Mouse (Mus musculus) c-Kit-positive CD71-negative TER-119-negative erythroid progenitor cells, embryonic 14.5 days (primary cell): ENCODE results near the gene Retnla.
"Not testable (repeated sequence)": the region's sequence is repeated elsewhere in the genome, so short reads cannot be mapped to it uniquely, and the experiment has no call there.

Source experiments
- DNase-seq: peaks from one replicate; pipeline ENCODE4 v3.0.0-alpha.2; 2013; ENCODE audit warnings: low read depth

The Retnla gene

DNA sequence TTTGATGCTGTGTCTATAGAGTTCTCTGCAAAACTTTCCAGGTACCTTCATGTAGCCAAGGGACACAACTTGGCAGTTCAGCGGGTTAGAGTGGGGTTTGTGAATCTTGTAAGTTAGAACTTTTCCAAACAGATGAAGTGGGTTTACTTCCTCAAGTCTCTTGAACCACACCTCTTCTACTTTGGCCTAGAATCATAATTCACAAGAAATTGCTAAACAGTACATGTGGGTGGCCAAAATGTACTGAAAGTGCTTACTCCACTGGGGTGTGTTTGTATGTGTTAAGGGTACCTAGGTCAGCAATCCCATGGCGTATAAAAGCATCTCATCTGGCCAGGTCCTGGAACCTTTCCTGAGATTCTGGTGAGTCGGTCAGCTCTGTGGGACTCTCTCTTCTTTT lies at the start of gene Retnla:
TSS of gene Retnla (plus strand) at position 286 of the 400 bp plus-strand sequence.
- no peak for DNase-seq

DNA sequence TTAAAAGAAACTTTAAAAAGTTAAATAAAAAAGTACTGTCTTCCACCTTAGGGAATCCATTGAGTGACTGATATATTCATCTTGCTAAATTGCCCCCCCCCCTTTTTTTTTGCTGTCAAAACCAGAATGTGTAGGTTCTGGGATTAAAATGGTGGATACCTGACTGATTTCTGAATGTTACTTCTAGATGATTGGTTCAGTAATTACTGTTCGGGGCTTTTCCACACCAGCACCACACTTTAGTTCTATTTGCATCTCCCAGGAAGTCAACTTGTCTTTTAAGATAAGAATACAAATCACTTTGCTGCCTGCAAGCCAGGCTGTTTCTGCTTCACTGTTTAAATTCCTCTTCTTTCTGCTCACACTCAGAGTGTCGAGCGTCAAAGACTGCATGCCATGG lies 44.1 kb upstream of the Retnla start:
- no peak for DNase-seq

DNA sequence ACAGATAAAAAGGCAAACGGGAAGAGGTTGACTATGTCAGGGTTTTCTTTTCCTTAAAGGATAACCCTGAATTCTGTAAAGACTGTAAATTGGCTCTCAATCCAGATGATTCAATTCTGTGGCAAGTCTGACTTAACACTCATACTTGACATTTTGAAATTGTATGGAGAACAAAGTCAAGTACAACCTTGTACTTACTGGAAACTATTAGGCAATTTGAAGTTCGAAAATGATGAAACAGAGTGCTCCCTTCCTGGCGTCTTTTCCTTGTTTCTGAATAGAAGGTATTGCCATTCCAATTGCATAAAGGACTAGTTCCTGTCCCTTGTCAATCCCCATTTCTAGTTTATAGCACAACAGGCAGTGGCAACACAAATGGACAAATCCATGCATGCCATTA lies 42.9 kb upstream of the Retnla start:
- no peak for DNase-seq

DNA sequence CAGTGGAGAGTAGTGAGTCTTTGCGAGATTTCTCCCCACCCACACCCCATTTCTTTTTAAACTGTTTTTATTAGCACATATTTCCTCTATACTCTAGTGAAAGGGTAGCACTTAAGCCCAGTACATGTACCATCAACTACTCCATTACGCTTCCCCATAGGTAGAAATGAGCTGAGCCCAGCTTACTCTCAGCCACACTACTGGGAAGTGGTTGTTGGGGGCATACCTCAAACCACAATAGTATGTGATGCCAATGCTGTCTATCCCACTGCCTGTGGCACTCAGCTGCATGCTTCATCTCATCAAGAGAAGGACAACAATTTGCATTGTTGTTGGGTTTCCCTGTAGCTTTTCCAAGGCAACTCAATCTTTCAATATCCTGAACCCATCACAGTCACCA lies 41.4 kb upstream of the Retnla start:
- no peak for DNase-seq

DNA sequence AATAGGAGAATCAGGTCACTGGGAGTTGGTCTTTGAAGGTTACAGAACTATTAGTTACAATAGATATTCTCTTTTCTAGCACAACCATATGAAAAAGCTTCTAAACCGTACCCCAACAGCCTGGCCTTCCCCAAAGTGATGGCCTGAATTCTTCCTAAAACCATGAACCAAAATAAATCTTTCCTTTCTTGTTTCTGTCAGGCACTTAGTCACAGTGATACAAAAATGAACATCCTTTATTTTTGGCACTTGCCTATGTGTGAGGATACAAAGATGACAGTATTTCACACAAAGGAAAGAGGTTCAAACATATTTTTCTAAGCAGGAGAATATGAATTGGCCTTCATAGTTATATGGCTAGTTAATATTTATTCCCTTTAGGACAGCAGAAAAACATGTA lies 36.9 kb upstream of the Retnla start:
- DNase-seq: no peak

DNA sequence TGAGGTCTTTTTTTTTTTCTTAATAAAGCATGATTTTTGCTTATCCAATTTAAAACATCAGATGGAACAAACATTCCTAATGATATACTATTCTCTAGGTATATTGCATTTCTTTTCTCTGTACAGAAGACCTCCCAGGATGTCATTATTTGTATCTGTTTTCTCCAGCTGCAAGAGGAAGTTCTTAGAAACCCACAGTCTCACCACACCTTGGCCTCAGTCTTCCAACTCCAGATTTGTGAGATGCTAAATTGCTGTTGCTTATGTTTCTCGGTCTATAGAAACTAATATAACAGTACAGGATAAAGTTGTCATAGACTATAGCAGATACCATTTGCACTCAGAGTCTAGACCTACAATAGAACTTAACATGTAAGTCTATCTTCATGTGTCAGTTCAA lies 35.8 kb upstream of the Retnla start:
- DNase-seq: no peak

DNA sequence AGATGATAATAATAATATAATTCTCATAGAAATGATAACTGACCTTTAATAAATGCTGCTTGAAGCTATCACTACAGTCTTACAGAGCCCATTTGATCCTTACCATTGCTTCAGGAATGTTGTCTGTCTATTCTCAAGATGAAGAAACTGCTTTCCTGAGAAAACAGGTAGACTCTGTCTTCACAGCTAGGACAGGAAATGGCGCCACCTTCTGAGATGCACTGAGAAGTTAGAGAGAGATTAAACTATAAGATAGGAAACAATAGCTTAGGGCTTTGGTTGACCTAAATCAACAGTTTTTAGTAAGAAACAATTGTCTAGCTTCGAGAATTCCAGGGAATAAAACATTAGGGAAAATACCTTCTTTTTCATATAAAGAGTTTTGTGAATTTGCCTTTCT lies 33.0 kb upstream of the Retnla start:
- no peak for DNase-seq

DNA sequence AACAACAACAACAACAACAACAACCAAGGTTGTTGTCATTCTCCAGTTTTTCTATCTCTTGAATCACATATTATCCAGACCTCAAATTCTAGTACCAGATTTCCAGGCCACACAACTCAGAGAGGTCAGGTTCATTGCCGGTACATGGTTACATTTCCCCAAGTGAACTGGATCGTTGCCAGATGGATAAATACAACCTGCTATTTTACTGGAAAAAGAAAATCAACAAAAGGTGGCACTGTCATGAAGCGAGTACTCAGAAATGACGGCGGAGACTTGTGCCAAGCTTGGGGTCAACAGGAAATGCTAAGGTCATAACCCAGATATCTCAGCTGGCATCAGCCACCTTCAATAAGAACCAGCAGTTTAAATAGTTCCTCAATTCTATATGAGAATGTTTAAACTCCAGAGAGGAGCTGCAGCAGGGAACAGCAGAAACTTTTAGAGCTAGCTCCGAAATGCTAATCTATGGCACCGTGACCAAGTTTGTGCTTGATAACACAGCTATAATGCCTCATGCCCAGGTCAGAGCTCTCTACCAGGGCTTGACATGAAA lies 30.4 kb upstream of the Retnla start:
- DNase-seq: no peak

DNA sequence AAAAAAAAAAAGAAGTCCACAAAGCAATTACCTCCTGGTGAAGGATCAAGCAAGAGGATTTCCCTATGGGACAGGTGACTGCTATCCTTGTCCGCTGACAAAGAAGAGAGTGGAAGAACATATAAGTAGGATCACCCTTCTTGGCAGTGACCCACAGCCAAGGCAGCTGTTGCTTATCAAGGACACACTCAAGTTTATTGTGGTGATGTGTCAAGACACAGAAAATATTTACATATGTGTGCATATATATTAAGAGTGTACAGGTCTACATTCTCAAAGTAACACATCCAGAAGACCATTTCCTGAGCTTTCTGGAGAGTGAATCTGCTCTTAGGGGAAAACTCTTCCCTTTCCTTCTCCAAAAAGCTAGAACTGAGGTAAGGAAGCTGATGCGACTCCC lies 25.7 kb upstream of the Retnla start, which contains the start of gene Retnlb:
TSS of gene Retnlb (plus strand) at position 162 of the 400 bp plus-strand sequence.
- no peak for DNase-seq

DNA sequence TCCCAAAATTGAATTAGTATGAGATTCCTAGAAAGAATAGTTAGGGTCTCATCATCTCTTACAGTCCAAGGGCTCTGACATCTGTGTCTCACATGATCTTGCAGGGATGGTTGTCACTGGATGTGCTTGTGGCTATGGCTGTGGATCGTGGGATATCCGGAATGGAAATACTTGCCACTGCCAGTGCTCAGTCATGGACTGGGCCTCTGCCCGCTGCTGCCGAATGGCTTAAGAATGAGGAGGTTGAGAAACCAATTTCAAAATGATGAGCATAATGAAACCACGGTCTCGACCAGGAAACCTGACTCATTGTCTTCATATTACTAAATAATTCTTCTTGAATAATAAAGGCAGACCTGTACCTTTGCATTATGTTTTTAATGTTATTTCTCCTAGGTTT lies 23.8 kb upstream of the Retnla start:
- DNase-seq: no peak

DNA sequence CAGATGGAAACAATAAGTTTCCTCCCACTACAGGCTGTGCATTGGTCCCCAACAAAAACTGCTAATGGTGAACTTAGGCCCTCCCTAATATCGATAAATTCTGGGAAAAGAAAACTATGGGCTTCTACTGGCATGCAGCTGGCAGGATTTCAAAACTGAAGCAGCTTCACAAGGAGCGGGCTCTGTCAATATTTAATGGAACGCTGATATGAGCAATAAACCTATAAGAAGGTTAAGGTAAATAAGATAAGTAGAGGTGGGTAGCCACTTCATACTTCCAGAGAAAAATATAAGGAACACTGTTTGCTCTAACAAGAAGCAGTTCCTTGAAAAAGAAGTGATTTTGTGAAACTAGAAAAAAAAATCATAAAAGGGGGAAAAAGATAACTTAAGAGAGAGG lies 15.9 kb upstream of the Retnla start:
- no peak for DNase-seq

DNA sequence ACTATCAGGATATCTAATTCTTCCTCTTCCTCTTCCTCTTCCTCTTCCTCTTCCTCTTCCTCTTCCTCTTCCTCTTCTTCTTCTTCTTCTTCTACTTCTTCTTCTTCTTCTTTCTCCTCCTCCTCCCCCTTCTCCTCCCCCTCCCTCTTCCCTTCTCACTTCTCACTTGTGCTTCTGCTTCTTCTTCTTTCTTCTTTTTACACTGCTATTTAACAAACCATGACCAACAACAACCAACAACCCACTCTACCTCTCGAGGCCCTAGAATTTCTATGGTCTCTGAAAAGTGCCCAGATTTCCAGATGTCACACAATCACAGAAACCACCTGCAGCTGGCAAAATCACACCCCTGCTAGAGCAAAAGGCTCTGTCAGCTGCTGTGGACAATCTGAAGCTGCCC lies 14.7 kb upstream of the Retnla start:
- no peak for DNase-seq

DNA sequence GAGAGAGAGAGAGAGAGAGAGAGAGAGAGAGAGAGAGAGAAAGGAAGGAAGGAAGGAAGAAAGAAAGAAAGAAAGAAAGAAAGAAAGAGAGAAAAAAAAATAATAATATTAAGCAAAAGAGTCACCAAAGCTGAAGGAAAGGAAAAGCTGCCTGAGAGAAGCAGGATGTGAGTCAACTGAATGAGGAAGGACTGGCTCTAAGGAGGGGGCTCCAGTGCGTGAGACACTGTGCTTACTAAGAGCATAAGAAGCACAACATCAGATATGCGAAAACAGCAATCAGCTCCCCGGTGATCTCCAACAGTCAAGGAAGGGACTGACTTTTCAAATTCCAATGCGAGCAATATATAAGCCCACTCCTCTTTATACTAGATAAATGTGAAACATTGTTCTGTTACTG lies 13.3 kb upstream of the Retnla start:
- DNase-seq: no peak

DNA sequence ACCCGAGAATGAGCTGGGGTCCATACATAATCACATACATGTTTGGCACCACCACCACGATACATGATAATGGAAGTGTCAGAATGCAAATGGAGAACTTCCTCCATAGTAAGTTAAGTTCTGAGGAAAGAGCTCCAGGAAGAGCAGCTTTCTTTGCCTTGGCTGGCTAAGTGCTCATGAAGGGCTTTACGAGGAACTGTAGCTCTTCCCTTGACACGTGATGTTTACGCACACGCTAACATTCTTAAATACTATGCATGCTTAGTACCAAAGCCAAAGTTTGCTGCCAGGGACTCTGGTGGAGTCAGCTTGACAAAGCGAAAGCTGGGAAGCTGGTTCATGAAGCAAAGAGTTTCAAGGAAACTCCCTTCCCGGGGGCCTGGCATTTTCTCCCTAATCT lies 10.3 kb upstream of the Retnla start:
- DNase-seq: no peak

DNA sequence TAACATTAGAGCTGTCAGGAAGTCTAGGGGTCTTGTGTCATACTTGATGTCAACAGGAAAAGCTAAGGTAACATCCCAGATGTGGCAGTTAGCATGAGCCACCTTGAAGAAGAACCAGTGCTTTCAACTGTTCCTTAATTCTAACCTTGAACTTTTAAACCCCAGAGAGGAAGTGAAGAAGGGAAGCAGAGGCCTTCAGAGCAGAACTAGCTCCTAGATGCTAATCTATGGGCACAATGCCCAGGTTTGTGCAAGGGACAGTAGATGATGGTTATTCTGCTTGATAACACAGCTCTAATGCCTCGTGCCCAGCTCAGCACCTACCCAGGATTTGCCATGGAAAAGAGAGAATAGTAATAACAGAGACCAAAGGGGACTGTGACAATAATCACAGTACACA lies 8.7 kb upstream of the Retnla start:
- DNase-seq: not testable (repeated sequence)

DNA sequence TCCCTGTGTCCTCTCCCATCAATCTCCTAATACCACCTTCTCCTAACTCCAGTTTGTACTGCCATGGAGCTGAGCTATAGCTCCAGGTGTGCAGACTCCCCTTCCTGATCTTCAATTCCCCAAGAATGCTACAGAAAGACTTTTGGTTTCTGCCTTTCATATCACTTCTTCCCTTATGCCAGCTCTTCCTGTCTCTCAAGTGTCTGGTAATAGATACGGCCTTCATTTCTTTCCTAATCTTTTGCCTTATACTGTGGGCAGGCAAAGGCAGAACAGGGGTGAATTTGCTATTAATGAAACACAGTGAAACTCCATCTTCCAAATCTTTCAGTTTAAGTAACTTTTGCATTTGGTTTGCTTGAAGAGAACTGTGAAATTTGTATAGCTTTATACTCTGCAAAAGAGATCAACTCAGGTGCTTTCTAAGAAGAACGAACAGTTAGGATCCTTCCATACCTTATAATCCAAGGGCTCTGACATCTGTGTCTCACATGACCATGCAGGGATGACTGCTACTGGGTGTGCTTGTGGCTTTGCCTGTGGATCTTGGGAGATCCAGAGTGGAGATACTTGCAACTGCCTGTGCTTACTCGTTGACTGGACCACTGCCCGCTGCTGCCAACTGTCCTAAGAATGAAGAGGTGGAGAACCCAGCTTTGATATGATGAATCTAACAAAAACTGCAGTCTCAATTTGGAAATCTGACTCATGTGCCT lies 1.5 kb downstream of the Retnla start:
- DNase-seq: no peak

DNA sequence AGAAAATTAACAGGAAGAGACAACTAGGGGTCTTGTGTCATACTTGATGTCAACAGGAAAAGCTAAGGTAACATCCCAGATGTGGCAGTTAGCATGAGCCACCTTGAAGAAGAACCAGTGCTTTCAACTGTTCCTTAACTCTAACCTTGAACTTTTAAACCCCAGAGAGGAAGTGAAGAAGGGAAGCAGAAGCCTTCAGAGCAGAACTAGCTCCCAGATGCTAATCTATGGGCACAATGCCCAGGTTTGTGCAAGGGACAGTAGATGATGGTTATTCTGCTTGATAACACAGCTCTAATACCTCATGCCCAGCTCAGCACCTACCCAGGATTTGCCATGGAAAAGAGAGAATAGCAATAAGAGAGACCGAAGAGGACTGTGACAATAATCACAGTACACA lies 22.7 kb downstream of the Retnla start:
- DNase-seq: not testable (repeated sequence)

DNA sequence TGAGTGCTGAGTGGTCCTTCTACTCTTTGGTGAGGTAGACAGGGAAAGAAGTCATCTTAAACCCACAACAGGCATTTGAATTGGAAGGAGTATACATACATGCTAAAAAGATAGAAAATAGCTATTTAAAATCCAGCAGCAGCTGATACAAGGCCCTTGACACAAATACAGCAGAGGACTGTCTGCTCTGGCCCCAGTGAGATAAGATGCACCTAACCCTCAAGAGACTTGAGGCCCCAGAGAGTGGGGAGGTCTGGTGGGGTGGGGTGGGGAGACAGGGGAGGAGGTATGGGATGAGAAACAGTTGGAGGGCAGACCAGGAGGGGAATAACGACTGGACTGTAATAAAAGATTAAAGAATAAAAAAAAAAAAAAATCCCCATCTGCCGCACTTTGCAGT lies 25.3 kb downstream of the Retnla start:
- DNase-seq: no peak

DNA sequence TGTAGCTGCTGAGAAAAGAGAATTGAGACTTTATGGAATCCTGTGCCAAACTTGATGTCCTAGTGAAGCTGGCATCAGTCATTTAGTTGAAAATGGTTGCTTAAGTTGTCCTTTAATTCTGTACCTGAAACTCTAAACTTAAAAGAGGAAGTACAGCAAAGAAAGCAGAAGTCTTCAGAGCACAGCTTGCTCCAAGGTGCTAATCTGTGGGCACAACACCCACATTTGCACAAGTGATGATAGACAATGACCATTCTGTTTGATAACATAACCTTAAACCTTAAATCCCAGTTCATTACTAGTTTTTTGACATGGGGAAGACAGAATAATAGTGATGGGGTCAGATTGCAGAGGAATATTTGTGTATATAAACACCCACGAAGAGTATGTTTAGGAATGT lies 26.3 kb downstream of the Retnla start:
- DNase-seq: peak; percentile 4

DNA sequence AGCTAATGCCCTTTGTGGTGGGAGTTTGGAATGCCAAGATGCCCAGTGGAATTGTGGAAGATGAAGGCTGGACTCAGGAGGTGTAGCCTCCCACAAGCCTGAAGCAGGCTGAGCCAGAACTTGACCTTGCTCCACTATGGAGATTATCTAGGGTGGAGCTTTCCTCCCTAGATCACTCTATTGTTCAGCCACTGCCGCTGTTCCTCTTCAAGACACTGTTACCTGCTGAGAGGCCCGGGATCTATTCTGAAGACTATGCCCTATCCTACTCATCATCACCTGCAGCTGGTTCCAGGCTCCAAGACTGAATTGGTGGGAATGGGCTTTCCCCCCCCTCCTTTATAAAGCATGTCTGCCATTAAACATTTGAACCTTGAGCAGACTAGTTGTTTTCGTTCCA lies 27.3 kb downstream of the Retnla start:
- no peak for DNase-seq

DNA sequence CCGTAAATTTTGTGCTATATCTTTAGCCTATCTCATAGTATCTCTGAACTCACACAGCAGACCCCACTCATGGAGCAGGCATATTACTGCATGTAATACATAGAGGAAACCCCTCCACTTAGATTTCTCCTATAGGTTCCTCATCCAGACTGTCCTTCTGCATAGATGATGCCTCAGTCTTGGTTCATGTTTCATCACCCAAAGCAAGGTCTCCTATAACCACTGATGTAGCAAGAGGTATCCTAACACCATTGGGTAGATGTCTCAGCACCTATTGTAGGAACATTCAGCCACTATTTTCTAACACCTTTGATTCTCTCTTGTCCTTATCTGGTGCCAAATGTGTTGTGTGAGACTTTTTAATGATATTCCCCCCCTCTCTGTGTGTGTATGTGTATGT lies 29.4 kb downstream of the Retnla start:
- no peak for DNase-seq

DNA sequence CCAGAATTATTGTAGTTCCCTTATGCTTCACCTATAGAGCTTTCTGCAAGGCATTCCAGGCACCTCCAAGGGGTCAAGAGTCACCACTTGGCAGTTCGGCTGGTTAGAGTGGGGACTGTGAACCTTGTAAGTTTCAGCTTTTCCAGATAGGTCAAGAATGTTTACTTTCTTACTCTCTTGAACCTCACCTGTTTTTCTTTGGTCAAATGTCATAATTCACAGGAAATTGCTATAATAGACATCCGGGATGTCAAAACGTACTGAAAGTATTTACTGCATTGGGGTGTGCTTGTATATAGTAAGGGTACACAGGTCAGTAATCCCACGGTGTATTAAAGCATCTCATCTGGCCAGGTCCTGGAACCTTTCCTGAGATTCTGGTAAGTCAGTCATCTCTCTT lies 30.0 kb downstream of the Retnla start, which contains the start of gene Retnlg:
TSS of gene Retnlg (plus strand) at position 301 of the 400 bp plus-strand sequence.
- DNase-seq: no peak

DNA sequence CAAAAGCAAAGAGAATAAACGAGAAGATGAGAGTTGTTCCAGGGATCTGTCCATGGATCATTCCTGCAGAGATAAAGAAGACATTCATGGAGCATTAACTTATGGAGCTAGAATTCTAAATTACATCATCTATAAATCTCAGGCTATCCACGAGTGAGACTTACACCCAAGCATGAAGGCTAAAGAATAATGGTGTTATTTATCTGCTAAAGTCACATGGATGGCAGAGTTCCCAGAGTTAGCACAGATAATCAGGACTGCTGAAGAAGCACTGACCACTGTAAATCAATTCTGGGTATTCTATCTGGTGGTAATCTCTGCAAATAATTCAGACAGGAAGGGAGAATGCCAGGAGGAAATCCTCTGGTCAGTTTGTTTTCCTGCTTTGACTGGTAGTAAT lies 48.4 kb downstream of the Retnla start:
- no peak for DNase-seq
